Mouse (Mus musculus): ENCODE measurements around the gene Gm20662. TPM values are rescaled to one million over a fixed set of nuclear protein-coding genes. Genes with fewer than 3 reads are reported as not detected.
A peak's percentile ranks its signal among the peaks of the same experiment; 100 is the strongest.

The Gm20662 gene
- polyA plus RNA-seq, 1 experiment from 2014 or later, result 0.46 TPM

GRCm38 (mm10) chr9:107963700-107964099 lies 32.4 kb upstream of the Gm20662 start:
- peak; percentile 85 for DNase-seq (ENCODE audit: low spot score)
- no peaks in the 10 kb centered on the region for H3K27me3 ChIP-seq (ENCODE audit: insufficient read depth, poor library complexity, severe bottlenecking)
- WGBS, result 28% methylated on average over 5 of the region's 5 CpGs
- peaks cover 16% of the 10 kb centered on the region for H3K4me1 ChIP-seq (replicated peaks)
- peaks cover 98% of the 10 kb centered on the region for H3K36me3 ChIP-seq
- no peaks in the 10 kb centered on the region for H3K9me3 ChIP-seq
- no peak overlapping the region for H3K27ac ChIP-seq
- no peak overlapping the region for H3K4me3 ChIP-seq

- peaks cover 16% of the 10 kb centered on the region for H3K4me1 ChIP-seq (replicated peaks)
- no peak overlapping the region for H3K27ac ChIP-seq
- H3K27me3 ChIP-seq (ENCODE audit: insufficient read depth, poor library complexity, severe bottlenecking), result no peaks in the 10 kb centered on the region
- 92% methylated on average over 9 of the region's 9 CpGs for WGBS
- H3K36me3 ChIP-seq, result peaks cover 98% of the 10 kb centered on the region
- no peaks in the 10 kb centered on the region for H3K9me3 ChIP-seq
- H3K4me3 ChIP-seq, result no peak overlapping the region
- DNase-seq (ENCODE audit: low spot score), result no peak
Measured at GRCm38 (mm10) chr9:107964681-107965080, 31.5 kb upstream of the Gm20662 start.

GRCm38 (mm10) chr9:107966676-107967075 lies 29.5 kb upstream of the Gm20662 start:
- Histone ChIP-seq H3K27me3 (ENCODE audit: insufficient read depth, poor library complexity, severe bottlenecking) (no peaks in the 10 kb centered on the region), H3K36me3 (peaks cover 98% of the 10 kb centered on the region), H3K4me3 (no peak overlapping the region), H3K9me3 (no peaks in the 10 kb centered on the region), H3K4me1 (replicated peaks) (peaks cover 5% of the 10 kb centered on the region; the same call in 1 of the 2 replicates), H3K27ac (no peak overlapping the region)
- WGBS, result 92% methylated on average over 10 of the region's 10 CpGs
- no peak for DNase-seq (ENCODE audit: low spot score)

- H3K9me3 ChIP-seq, result no peaks in the 10 kb centered on the region
- peaks cover 97% of the 10 kb centered on the region for H3K36me3 ChIP-seq
- no peak for DNase-seq (ENCODE audit: low spot score)
- no peaks in the 10 kb centered on the region for H3K27me3 ChIP-seq (ENCODE audit: insufficient read depth, poor library complexity, severe bottlenecking)
- H3K4me3 ChIP-seq, result no peak overlapping the region
- H3K4me1 ChIP-seq (replicated peaks), result no peaks in the 10 kb centered on the region
- WGBS, result 90% methylated on average over 6 of the region's 6 CpGs
- no peak overlapping the region for H3K27ac ChIP-seq
Measured at GRCm38 (mm10) chr9:107967437-107967836, 28.7 kb upstream of the Gm20662 start.

GRCm38 (mm10) chr9:107968531-107968930 lies 27.6 kb upstream of the Gm20662 start:
- WGBS, result 93% methylated on average over 7 of the region's 7 CpGs
- peaks cover 93% of the 10 kb centered on the region for H3K36me3 ChIP-seq
- no peak for DNase-seq (ENCODE audit: low spot score)

GRCm38 (mm10) chr9:107970311-107970710 lies 25.8 kb upstream of the Gm20662 start:
- Histone ChIP-seq H3K4me1 (replicated peaks) (no peaks in the 10 kb centered on the region; the same call in 1 of the 2 replicates), H3K27ac (no peak overlapping the region), H3K36me3 (peaks cover 75% of the 10 kb centered on the region), H3K4me3 (no peak overlapping the region), H3K9me3 (no peaks in the 10 kb centered on the region), H3K27me3 (ENCODE audit: insufficient read depth, poor library complexity, severe bottlenecking) (no peaks in the 10 kb centered on the region)
- no peak for DNase-seq (ENCODE audit: low spot score)
- 89% methylated on average over 5 of the region's 5 CpGs for WGBS

More at GRCm38 (mm10) chr9:107968531-107968930, 27.6 kb upstream of the Gm20662 start:
- no peaks in the 10 kb centered on the region for H3K9me3 ChIP-seq
- no peak overlapping the region for H3K27ac ChIP-seq
- H3K4me1 ChIP-seq (replicated peaks), result no peaks in the 10 kb centered on the region
- no peak overlapping the region for H3K4me3 ChIP-seq
- H3K27me3 ChIP-seq (ENCODE audit: insufficient read depth, poor library complexity, severe bottlenecking), result no peaks in the 10 kb centered on the region

GRCm38 (mm10) chr9:107971690-107972541 lies 24.2 kb upstream of the Gm20662 start:
- Histone ChIP-seq H3K4me3 (no peak overlapping the region), H3K4me1 (replicated peaks) (peaks cover 6% of the 10 kb centered on the region), H3K27ac (no peak overlapping the region), H3K9me3 (no peaks in the 10 kb centered on the region), H3K36me3 (peaks cover 59% of the 10 kb centered on the region), H3K27me3 (ENCODE audit: insufficient read depth, poor library complexity, severe bottlenecking) (no peaks in the 10 kb centered on the region)
- DNase-seq (ENCODE audit: low spot score), result no peak
- 86% methylated on average over 8 of the region's 8 CpGs for WGBS

- H3K36me3 ChIP-seq, result peaks cover 34% of the 10 kb centered on the region
- no peak overlapping the region for H3K27ac ChIP-seq
- WGBS, result 80% methylated on average over 10 of the region's 10 CpGs
Measured at GRCm38 (mm10) chr9:107974491-107975171, 21.5 kb upstream of the Gm20662 start.

GRCm38 (mm10) chr9:107975399-107976386 lies 20.5 kb upstream of the Gm20662 start, which contains the start of gene Uba7:
Uba7 (plus strand) TSS chr9:107975505.
- WGBS, result 73% methylated on average over 12 of the region's 12 CpGs
- H3K27me3 ChIP-seq (ENCODE audit: insufficient read depth, poor library complexity, severe bottlenecking), result no peaks in the 10 kb centered on the region
- DNase-seq (ENCODE audit: low spot score), result no peak
- peak within 1 kb of the TSS; percentile 16 for H3K4me3 ChIP-seq
- H3K27ac ChIP-seq, result peak within 1 kb of the TSS; percentile 66
- no peaks in the 10 kb centered on the region for H3K9me3 ChIP-seq
- H3K4me1 ChIP-seq (replicated peaks), result peaks cover 14% of the 10 kb centered on the region
- peaks cover 23% of the 10 kb centered on the region for H3K36me3 ChIP-seq

More at GRCm38 (mm10) chr9:107974491-107975171, 21.5 kb upstream of the Gm20662 start:
- no peaks in the 10 kb centered on the region for H3K9me3 ChIP-seq
- no peak for DNase-seq (ENCODE audit: low spot score)
- no peak overlapping the region for H3K4me3 ChIP-seq
- H3K4me1 ChIP-seq (replicated peaks), result peaks cover 6% of the 10 kb centered on the region
- no peaks in the 10 kb centered on the region for H3K27me3 ChIP-seq (ENCODE audit: insufficient read depth, poor library complexity, severe bottlenecking)

GRCm38 (mm10) chr9:107978815-107979214 lies 17.3 kb upstream of the Gm20662 start:
- no peak for DNase-seq (ENCODE audit: low spot score)
- Histone ChIP-seq H3K27me3 (ENCODE audit: insufficient read depth, poor library complexity, severe bottlenecking) (peaks cover 7% of the 10 kb centered on the region; the same call in 1 of the 2 replicates), H3K36me3 (no peaks in the 10 kb centered on the region), H3K27ac (peak overlapping the region; percentile 56), H3K4me3 (no peak overlapping the region), H3K4me1 (replicated peaks) (peaks cover 45% of the 10 kb centered on the region), H3K9me3 (no peaks in the 10 kb centered on the region)
- WGBS, result 92% methylated on average over 12 of the region's 12 CpGs

GRCm38 (mm10) chr9:107981684-107982605 lies 14.2 kb upstream of the Gm20662 start:
- 45% methylated on average over 7 of the region's 7 CpGs for WGBS
- Histone ChIP-seq H3K27me3 (ENCODE audit: insufficient read depth, poor library complexity, severe bottlenecking) (peaks cover 24% of the 10 kb centered on the region), H3K4me1 (replicated peaks) (peaks cover 68% of the 10 kb centered on the region), H3K4me3 (peak overlapping the region; percentile 72), H3K9me3 (no peaks in the 10 kb centered on the region), H3K36me3 (no peaks in the 10 kb centered on the region), H3K27ac (peak overlapping the region; percentile 88)
- peak; percentile 65 for DNase-seq (ENCODE audit: low spot score)

Data from hindbrain, embryonic 10.5 days (tissue).